Comparison of ENCODE assay signal across 11 mouse cellular contexts in the genomic region with DNA sequence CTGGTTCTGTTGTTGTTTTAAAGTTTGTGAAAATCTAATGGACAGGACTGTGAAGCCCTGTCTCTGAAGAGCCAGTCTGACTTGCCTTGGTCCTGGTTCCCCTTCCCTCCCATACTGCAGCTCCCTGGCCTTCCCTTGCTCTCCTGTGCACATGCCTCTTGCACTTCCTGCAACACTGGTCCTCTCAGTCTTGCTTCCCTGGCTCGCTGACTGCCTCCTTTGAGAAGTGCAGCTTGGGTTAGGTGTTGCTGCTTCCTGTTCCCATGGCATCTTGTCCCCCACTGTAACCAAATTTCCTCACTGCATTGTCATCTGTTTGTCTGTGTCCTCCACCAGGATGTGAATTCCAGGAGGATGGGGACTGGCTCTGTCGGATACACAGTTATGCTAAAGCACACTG. TPM values are rescaled to one million over a fixed set of nuclear protein-coding genes. Genes with fewer than 3 reads are reported as not detected.
DNase-seq lines count a peak whose midpoint lies in the region; ATAC-seq lines count a peak whose summit lies in the region.
"Had no signal": no experiment of that assay in that cellular context is flagged by ENCODE, and none has a peak within 500 bp of the region (broad histone marks: within the 10 kb centered on the region; RNA-seq: fewer than 3 reads in every experiment).

No protein-coding gene starts in this region.

- ATAC-seq in heart, embryonic 14.5 days (ENCODE audit: insufficient number of reproducible peaks, insufficient read depth, low FRiP score, low read depth), result no peak
- ATAC-seq in midbrain, embryonic 12.5 days (ENCODE audit: low FRiP score, low read depth), result no peak
- ATAC-seq in megakaryocyte-erythroid progenitor cell, adult 5-6 weeks (replicated peaks; ENCODE audit: low FRiP score, low TSS enrichment, poor library complexity, severe bottlenecking), result no peak
- ATAC-seq: CD4-positive, CD25-positive, alpha-beta regulatory T cell, adult 4 months had no signal

- no peak overlapping the region for H3K4me3 ChIP-seq in heart, embryonic 14.5 days (ENCODE audit: control insufficient read depth in 1 of 2, insufficient read depth in 1 of 2, low read depth in 1 of 2, low read length in 2 of 2)
- no peak overlapping the region for H3K4me3 ChIP-seq in midbrain, embryonic 12.5 days
- H3K4me3 ChIP-seq in midbrain, embryonic 10.5 days, result no peak overlapping the region
- peak overlapping the region; percentile 16; the same call in 1 of the 2 replicates for H3K4me3 ChIP-seq in embryonic facial prominence, embryonic 10.5 days
- H3K4me3 ChIP-seq: embryonic facial prominence, embryonic 15.5 days; left cerebral cortex, adult 2 months had no signal

- H3K36me3 ChIP-seq in heart, embryonic 14.5 days (ENCODE audit: control insufficient read depth, insufficient read depth, low read length), result no peaks in the 10 kb centered on the region
- H3K36me3 ChIP-seq in midbrain, embryonic 12.5 days, result no peaks in the 10 kb centered on the region
- no peaks in the 10 kb centered on the region for H3K36me3 ChIP-seq in midbrain, embryonic 10.5 days
- H3K36me3 ChIP-seq in embryonic facial prominence, embryonic 10.5 days (replicated peaks), result no peaks in the 10 kb centered on the region
- H3K36me3 ChIP-seq: embryonic facial prominence, embryonic 15.5 days had no signal

- H3K4me2 ChIP-seq in heart, embryonic 14.5 days (ENCODE audit: low read length), result peak overlapping the region; percentile 72
- H3K4me2 ChIP-seq in midbrain, embryonic 12.5 days (replicated peaks), result 0 out of 2 replicates have a peak overlapping the region, but pooled peaks have one; percentile 22
- H3K4me2 ChIP-seq: embryonic facial prominence, embryonic 15.5 days had no signal

- peaks cover 10 to 48% of the 10 kb centered on the region in 2 experiments for H3K4me1 ChIP-seq in heart, embryonic 14.5 days (ENCODE audit: control insufficient read depth in 2 of 2, insufficient read depth in 2 of 2, low read length in 2 of 2)
- peaks cover 25% of the 10 kb centered on the region for H3K4me1 ChIP-seq in midbrain, embryonic 12.5 days
- H3K4me1 ChIP-seq in midbrain, embryonic 10.5 days, result peaks cover 33% of the 10 kb centered on the region
- H3K4me1 ChIP-seq in embryonic facial prominence, embryonic 10.5 days, result peaks cover 35% of the 10 kb centered on the region

- no peaks in the 10 kb centered on the region for H3K9me3 ChIP-seq in heart, embryonic 14.5 days (ENCODE audit: control insufficient read depth, low read length)
- H3K9me3 ChIP-seq in midbrain, embryonic 12.5 days, result no peaks in the 10 kb centered on the region
- H3K9me3 ChIP-seq in midbrain, embryonic 10.5 days (replicated peaks), result no peaks in the 10 kb centered on the region
- H3K9me3 ChIP-seq in embryonic facial prominence, embryonic 10.5 days, result no peaks in the 10 kb centered on the region
- H3K9me3 ChIP-seq: embryonic facial prominence, embryonic 15.5 days had no signal

- 37% methylated on average over 2 of the region's 2 CpGs for WGBS in heart, embryonic 14.5 days
- WGBS in midbrain, embryonic 12.5 days, result 48% methylated on average over 2 of the region's 2 CpGs
- 62% methylated on average over 2 of the region's 2 CpGs for WGBS in midbrain, embryonic 10.5 days
- WGBS in embryonic facial prominence, embryonic 10.5 days, result 53% methylated on average over 2 of the region's 2 CpGs

- no peak for DNase-seq in heart, adult 8-10 months (ENCODE audit: low spot score)
- no peak for DNase-seq in midbrain, embryonic 10.5 days (ENCODE audit: low spot score)
- peak; percentile 13 for DNase-seq in embryonic facial prominence, embryonic 10.5 days (ENCODE audit: low spot score)
- peak; percentile 13 to 27 for DNase-seq in lung, postnatal 4 days
- DNase-seq in right cerebral cortex, postnatal 25 days, result no peak

- H3K27me3 ChIP-seq in heart, embryonic 14.5 days (ENCODE audit: control insufficient read depth, insufficient read depth, low read length), result no peaks in the 10 kb centered on the region
- peaks cover 9% of the 10 kb centered on the region; the same call in 1 of the 2 replicates for H3K27me3 ChIP-seq in midbrain, embryonic 12.5 days
- H3K27me3 ChIP-seq in midbrain, embryonic 10.5 days (ENCODE audit: low read depth, poor library complexity, severe bottlenecking), result peaks cover 4% of the 10 kb centered on the region; the same call in 1 of the 2 replicates
- H3K27me3 ChIP-seq in embryonic facial prominence, embryonic 10.5 days (replicated peaks; ENCODE audit: low read depth, poor library complexity, severe bottlenecking), result no peaks in the 10 kb centered on the region
- H3K27me3 ChIP-seq: embryonic facial prominence, embryonic 15.5 days had no signal

- no peak overlapping the region; the same call in 1 of the 2 replicates for H3K9ac ChIP-seq in heart, embryonic 14.5 days (ENCODE audit: low read length)
- H3K9ac ChIP-seq in midbrain, embryonic 12.5 days (replicated peaks), result no peak overlapping the region; the same call in 1 of the 2 replicates
- H3K9ac ChIP-seq: embryonic facial prominence, embryonic 15.5 days had no signal

- no peak overlapping the region for H3K27ac ChIP-seq in heart, embryonic 14.5 days (replicated peaks in 1 of 2; ENCODE audit: control insufficient read depth in 1 of 2, insufficient read depth in 1 of 2, low read depth in 2 of 2, low read length in 2 of 2)
- no peak overlapping the region for H3K27ac ChIP-seq in midbrain, embryonic 12.5 days (replicated peaks)
- H3K27ac ChIP-seq in midbrain, embryonic 10.5 days (replicated peaks), result no peak overlapping the region
- no peak overlapping the region; the same call in 1 of the 2 replicates for H3K27ac ChIP-seq in embryonic facial prominence, embryonic 10.5 days (replicated peaks)
- H3K27ac ChIP-seq: embryonic facial prominence, embryonic 15.5 days; left cerebral cortex, adult 2 months had no signal

RNA-seq across cellular contexts. Expression of a gene that starts 2.5 kb away (rescaled TPM):
- polyA plus RNA-seq in heart, embryonic 14.5 days (2014; fragmentation: Nextera tagmentation; extraction: Ambion mirVana), result 14.1 and 17.0 TPM in 2 replicates
- total RNA-seq in heart, adult 8-10 months (2022), result 10 to 100 TPM; 42.2 to 50.1 (median 45.1) TPM
- 10.2 and 12.0 TPM in 2 replicates for polyA plus RNA-seq in midbrain, embryonic 12.5 days (2016; fragmentation: Nextera tagmentation; extraction: Ambion mirVana)
- polyA plus RNA-seq in midbrain, embryonic 10.5 days (2016; fragmentation: Nextera tagmentation; extraction: Ambion mirVana), result 6.1 and 6.6 TPM in 2 replicates
- 6.9 and 8.2 TPM in 2 replicates for polyA plus RNA-seq in embryonic facial prominence, embryonic 10.5 days (2016; fragmentation: Nextera tagmentation; extraction: Ambion mirVana)
- 15.5 and 20.1 TPM in 2 replicates for total RNA-seq in megakaryocyte-erythroid progenitor cell, adult 5-6 weeks (2014; fragmentation: Nextera tagmentation)
- 26.6 and 28.1 TPM in 2 replicates for total RNA-seq in megakaryocyte-erythroid progenitor cell, adult 5-6 weeks (2017)

RNA-seq across cellular contexts. Expression of a gene that starts 34.1 kb away (rescaled TPM):
- polyA plus RNA-seq in heart, embryonic 14.5 days (2014; fragmentation: Nextera tagmentation; extraction: Ambion mirVana), result 4.9 TPM in 2 replicates
- 1 to 10 TPM; 5.9 to 8.9 (median 6.6) TPM for total RNA-seq in heart, adult 8-10 months (2022)
- polyA plus RNA-seq in midbrain, embryonic 12.5 days (2016; fragmentation: Nextera tagmentation; extraction: Ambion mirVana), result 10.1 and 10.4 TPM in 2 replicates
- 7.5 and 8.2 TPM in 2 replicates for polyA plus RNA-seq in midbrain, embryonic 10.5 days (2016; fragmentation: Nextera tagmentation; extraction: Ambion mirVana)
- 5.2 and 6.1 TPM in 2 replicates for polyA plus RNA-seq in embryonic facial prominence, embryonic 10.5 days (2016; fragmentation: Nextera tagmentation; extraction: Ambion mirVana)
- 7.7 and 14.9 TPM in 2 replicates for total RNA-seq in megakaryocyte-erythroid progenitor cell, adult 5-6 weeks (2014; fragmentation: Nextera tagmentation)
- total RNA-seq in megakaryocyte-erythroid progenitor cell, adult 5-6 weeks (2017), result 2.0 and 3.0 TPM in 2 replicates

Comparison
In these comparisons a context has a peak if more than half of its experiments do, and no peak if none do; other contexts are left out.
1. DNase-seq: peak in embryonic facial prominence, embryonic 10.5 days (single experiment) and lung, postnatal 4 days (2 of 2); none in heart, adult 8-10 months (single experiment), midbrain, embryonic 10.5 days (single experiment) and right cerebral cortex, postnatal 25 days (single experiment).